Mouse (Mus musculus) limb, embryonic 12.5 days (tissue): ENCODE measurements around the gene Lmf1. TPM values are rescaled to one million over a fixed set of nuclear protein-coding genes. Genes with fewer than 3 reads are reported as not detected.

Experiments used
- ATAC-seq: fragments of 200-750 bp; cut with Nextera tagmentation; 2 replicates; pipeline ENCODE4 v1.8.0; 2017; ENCODE audit warnings: low read depth, moderate TSS enrichment; ENCODE audit not compliant: insufficient number of reproducible peaks, insufficient read depth, low FRiP score, low TSS enrichment
- H3K27ac ChIP-seq: fragments of 300-500 bp; sonication (generic); 2 replicates; pipeline ENCODE4 v1.5.1; 2016; ENCODE audit warnings: mild to moderate bottlenecking, moderate library complexity
- H3K27me3 ChIP-seq: fragments of 300-500 bp; sonication (generic); 2 replicates; pipeline ENCODE4 v1.6.1; 2016; ENCODE audit warnings: mild to moderate bottlenecking, moderate library complexity
- H3K36me3 ChIP-seq: fragments of 300-500 bp; sonication (generic); 2 replicates; pipeline ENCODE4 v1.6.1; 2016; ENCODE audit warnings: mild to moderate bottlenecking, moderate library complexity
- H3K4me1 ChIP-seq: fragments of 300-500 bp; sonication (generic); replicated peaks from 2 replicates; pipeline ENCODE4 v1.6.1; 2016
- H3K4me2 ChIP-seq: fragments of 300-500 bp; sonication (generic); 2 replicates; pipeline ENCODE4 v1.6.1; 2016; ENCODE audit warnings: mild to moderate bottlenecking, moderate library complexity
- H3K4me3 ChIP-seq: fragments of 300-500 bp; sonication (generic); replicated peaks from 2 replicates; pipeline ENCODE4 v1.5.1; 2016; ENCODE audit warnings: mild to moderate bottlenecking
- H3K9ac ChIP-seq: fragments of 300-500 bp; sonication (generic); replicated peaks from 2 replicates; pipeline ENCODE4 v1.6.1; 2016; ENCODE audit warnings: mild to moderate bottlenecking, moderate library complexity
- H3K9me3 ChIP-seq: fragments of 300-500 bp; sonication (generic); 2 replicates; pipeline ENCODE4 v1.6.1; 2016; ENCODE audit warnings: mild to moderate bottlenecking, moderate library complexity
- WGBS: fragments of 180-500 bp; shearing (Covaris S2); methylation state at CpG from one replicate; pipeline ENCODE4 v1.1.7; 2016; 5-methylcytosine and 5-hydroxymethylcytosine counted together
- polyA plus RNA-seq: library from polyadenylated mRNA; unstranded; fragments of >200 nt; fragmentation: Nextera tagmentation; extraction: Ambion mirVana; gene quantifications from 2 replicates; pipeline ENCODE4 v1.2.1, GENCODE M21; 2016

Gene Lmf1
- 27.9 and 28.9 TPM in 2 replicates for polyA plus RNA-seq

DNA sequence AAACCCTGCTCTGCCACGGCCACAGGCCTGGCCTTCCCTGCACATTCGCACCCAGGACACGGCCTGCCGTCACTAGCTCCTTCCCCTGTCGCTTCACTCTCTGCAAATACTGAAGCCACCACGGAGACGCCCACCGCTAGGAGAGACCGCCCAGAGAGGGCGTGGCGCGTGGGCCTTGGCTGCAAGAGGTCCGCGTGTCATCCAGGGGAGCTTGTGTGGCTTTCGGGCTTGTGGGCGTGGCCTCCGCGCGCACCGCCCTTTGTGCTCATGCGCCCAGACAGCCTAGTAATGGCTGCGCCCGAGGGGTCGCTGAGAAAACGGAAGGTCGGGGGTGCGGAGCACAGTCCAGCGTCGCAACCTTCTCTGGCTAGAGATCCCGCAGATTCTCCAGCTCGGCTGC lies at the start of gene Lmf1:
Gene Lmf1, plus strand, starts transcription at position 166 of the 400 bp plus-strand sequence.
- WGBS, result under 1% methylated on average over 31 of the region's 31 CpGs
- H3K9ac ChIP-seq, result peak within 1 kb of the TSS; percentile 74
- ATAC-seq, result peak; percentile 92
- H3K27me3 ChIP-seq, result peaks cover 35% of the 10 kb centered on the region
- peak within 1 kb of the TSS; percentile 88 for H3K4me2 ChIP-seq
- peak within 1 kb of the TSS; percentile 84 for H3K27ac ChIP-seq
- H3K4me3 ChIP-seq, result peak within 1 kb of the TSS; percentile 73
- H3K36me3 ChIP-seq, result no peaks in the 10 kb centered on the region
- H3K4me1 ChIP-seq, result peaks cover 31% of the 10 kb centered on the region
- no peaks in the 10 kb centered on the region for H3K9me3 ChIP-seq

DNA sequence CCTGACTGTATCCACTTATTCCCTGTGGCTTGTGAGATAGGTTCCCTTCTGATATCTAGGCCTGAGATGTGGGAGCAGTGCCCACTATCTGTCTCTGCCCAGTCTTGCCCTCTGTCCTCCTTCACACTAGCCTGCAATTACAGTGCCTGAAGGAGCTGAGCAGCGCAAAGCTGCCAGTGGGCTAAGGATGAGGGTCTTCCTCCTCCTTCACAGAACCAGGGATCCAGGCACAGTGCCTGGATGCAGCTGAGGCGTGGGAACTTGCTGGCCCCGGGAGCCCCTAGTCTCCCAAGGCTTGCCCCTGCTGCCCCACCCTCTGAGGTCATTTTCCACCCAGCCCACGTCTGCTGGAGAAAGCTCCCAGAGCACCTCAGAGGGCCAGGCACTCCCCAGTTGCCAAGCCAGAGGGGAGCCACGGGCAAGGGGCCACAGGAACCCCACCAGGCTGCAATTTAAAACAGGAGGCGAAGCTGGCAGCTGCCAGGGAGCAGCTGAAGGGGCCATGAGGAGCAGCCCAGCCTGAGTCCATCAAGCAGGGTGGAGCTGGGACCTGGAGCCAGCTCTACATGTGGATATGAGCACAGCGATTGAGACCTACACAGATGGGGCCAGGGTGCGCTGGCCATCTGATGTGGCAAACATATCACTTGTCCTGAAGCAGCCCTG lies 48.4 kb upstream of the Lmf1 start:
- 67% methylated on average over 8 of the region's 8 CpGs for WGBS
- H3K9ac ChIP-seq, result no peak overlapping the region
- H3K9me3 ChIP-seq, result no peaks in the 10 kb centered on the region
- H3K4me1 ChIP-seq, result no peaks in the 10 kb centered on the region
- H3K4me2 ChIP-seq, result no peak overlapping the region
- ATAC-seq, result no peak
- H3K36me3 ChIP-seq, result no peaks in the 10 kb centered on the region
- no peak overlapping the region for H3K27ac ChIP-seq
- no peak overlapping the region for H3K4me3 ChIP-seq
- no peaks in the 10 kb centered on the region; the same call in 1 of the 2 replicates for H3K27me3 ChIP-seq

DNA sequence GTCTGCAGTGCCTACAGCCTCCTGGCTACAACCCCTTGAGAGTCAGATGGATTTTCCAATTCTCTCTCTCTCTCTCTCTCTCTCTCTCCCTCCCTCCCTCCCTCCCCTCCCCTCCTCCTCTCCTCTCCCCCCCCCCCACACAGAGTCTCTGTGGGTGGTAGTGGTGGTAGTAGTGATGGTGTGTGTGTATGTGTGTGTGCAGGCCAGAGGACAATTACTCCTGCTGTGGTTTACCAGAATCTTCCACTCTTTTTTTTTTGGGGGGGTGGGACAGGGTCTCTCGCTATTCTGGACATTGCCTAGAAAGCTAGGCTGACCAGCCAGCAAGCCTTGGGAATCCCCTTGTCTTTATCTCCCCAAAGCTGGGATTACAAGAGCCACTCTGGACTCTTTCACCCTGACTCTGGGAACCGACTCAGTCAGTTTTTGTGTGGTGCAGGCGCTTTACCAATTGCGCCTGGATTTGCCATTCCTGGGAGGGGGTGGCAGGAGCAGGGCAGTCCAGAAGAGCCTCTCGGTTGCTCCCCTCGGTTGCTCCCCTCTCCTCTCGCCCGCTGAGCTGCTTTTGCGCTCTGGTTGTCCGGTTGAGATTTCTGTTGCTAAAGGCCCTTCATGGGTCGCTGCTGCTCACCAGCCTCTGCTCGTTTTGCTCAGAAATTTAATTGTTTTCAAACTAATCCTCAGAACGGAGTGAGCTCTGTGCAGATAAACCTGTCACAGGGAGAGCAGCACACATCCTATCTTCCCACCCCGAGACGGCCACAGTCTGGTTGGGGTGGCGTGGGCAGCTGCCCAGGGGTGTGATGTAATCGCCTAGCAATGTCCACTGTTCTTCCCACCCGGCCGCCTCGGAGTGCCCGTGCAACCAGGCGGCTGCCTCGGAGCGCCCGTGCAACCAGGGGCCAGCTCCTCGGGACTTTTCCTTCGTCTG lies 39.7 kb upstream of the Lmf1 start:
- H3K4me1 ChIP-seq, result no peaks in the 10 kb centered on the region; the same call in 1 of the 2 replicates
- no peak for ATAC-seq
- no peak overlapping the region for H3K27ac ChIP-seq
- no peak overlapping the region for H3K9ac ChIP-seq
- 60% methylated on average over 27 of the region's 27 CpGs for WGBS
- H3K4me2 ChIP-seq, result no peak overlapping the region
- no peaks in the 10 kb centered on the region for H3K27me3 ChIP-seq
- no peak overlapping the region for H3K4me3 ChIP-seq
- no peaks in the 10 kb centered on the region for H3K36me3 ChIP-seq
- H3K9me3 ChIP-seq, result no peaks in the 10 kb centered on the region

DNA sequence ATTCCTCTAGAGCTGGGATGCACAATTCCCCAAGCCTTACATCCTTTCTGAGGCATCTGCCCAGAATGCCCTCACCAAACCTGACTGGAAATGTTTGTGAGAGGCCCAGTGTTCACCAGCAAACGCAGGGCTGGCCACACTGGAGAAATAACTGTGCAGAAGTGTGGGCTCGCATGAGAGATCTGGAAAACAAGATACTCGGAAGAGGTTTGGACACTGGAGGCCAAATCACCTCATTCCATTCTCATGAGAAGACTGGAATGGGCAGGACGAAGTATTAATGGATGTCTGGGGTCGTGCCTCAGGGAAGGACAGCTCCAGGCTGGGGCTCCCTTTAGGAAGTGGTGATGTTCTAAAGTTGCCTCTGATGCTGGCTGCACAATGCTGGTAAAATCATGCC lies 38.2 kb upstream of the Lmf1 start:
- no peak for ATAC-seq
- 79% methylated on average over 5 of the region's 5 CpGs for WGBS
- Histone ChIP-seq H3K4me1 (no peaks in the 10 kb centered on the region; the same call in 1 of the 2 replicates), H3K36me3 (no peaks in the 10 kb centered on the region), H3K27me3 (no peaks in the 10 kb centered on the region), H3K4me3 (no peak overlapping the region), H3K9ac (no peak overlapping the region), H3K4me2 (no peak overlapping the region), H3K27ac (no peak overlapping the region), H3K9me3 (no peaks in the 10 kb centered on the region)

DNA sequence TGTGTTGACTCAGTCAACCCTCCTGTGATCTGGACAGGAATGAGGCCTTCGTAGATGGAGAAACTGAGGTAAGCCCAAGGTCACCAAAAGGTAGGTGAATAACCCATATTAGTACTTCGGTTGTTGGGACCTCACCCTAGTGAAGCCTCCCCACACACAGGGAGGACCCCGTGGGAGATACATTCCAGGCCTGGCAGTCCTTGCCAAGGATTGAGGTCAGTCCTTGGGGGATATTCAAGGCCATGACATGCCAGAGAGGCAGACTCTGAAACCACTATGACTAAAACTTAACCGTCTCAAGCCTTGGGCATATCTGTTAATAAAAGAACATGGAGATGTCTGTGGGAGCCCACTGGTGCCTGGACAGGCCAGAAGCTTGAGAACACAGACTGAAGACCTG lies 37.1 kb upstream of the Lmf1 start:
- no peak overlapping the region for H3K27ac ChIP-seq
- H3K4me2 ChIP-seq, result no peak overlapping the region
- no peak overlapping the region for H3K4me3 ChIP-seq
- WGBS, result 91% methylated on average over 4 of the region's 4 CpGs
- H3K9ac ChIP-seq, result no peak overlapping the region
- H3K4me1 ChIP-seq, result peaks cover 1% of the 10 kb centered on the region; the same call in 1 of the 2 replicates
- ATAC-seq, result no peak
- H3K36me3 ChIP-seq, result no peaks in the 10 kb centered on the region
- H3K9me3 ChIP-seq, result no peaks in the 10 kb centered on the region
- no peaks in the 10 kb centered on the region for H3K27me3 ChIP-seq

DNA sequence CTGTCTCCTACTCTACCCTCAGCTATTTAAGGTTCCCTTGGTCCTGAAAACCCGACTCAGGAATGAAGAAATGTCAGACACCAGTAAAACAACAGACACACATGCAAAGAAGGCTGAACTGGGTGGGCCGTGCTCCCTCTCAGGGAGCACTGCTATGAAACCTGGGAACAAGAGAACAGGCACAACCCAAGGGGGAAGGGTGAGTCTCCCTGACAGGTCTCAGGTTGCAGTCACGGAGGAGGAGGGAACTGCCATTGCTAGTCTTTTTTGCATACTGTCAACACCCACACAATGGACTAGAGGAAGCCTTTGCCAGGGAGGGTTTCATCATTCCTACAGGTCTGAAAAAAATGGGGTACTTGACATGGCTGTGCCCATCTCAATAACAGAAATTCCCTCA lies 31.9 kb upstream of the Lmf1 start:
- H3K9me3 ChIP-seq, result no peaks in the 10 kb centered on the region
- no peaks in the 10 kb centered on the region for H3K27me3 ChIP-seq
- WGBS, result 42% methylated on average over 3 of the region's 3 CpGs
- H3K4me3 ChIP-seq, result no peak overlapping the region
- no peak overlapping the region for H3K4me2 ChIP-seq
- H3K36me3 ChIP-seq, result no peaks in the 10 kb centered on the region
- no peak for ATAC-seq
- no peak overlapping the region for H3K9ac ChIP-seq
- H3K4me1 ChIP-seq, result 0 out of 2 replicates have a peak, but pooled peaks cover 4% of the 10 kb centered on the region
- no peak overlapping the region for H3K27ac ChIP-seq

DNA sequence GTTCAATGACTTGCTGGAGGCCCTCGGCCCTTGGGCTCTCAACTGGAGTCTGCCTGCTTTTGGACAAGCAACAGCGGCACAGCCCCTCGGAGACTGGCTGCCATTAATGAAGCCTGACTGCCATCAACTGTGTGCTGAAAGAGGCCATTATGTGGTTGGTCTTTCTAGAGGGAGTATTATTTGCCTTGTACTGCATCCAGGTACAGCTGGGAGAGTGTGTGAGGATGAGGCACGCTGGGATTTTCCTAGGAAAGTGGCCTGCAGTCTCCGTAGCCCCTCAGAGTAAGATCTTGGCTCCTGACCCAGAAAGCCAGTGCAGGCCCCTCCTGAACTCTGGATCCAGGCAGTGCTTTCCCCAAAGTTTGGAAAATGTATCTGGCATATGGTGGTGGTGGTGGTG lies 28.9 kb upstream of the Lmf1 start:
- 78% methylated on average over 5 of the region's 5 CpGs for WGBS
- Histone ChIP-seq H3K9ac (no peak overlapping the region), H3K4me3 (no peak overlapping the region), H3K27ac (no peak overlapping the region), H3K36me3 (no peaks in the 10 kb centered on the region), H3K27me3 (no peaks in the 10 kb centered on the region), H3K9me3 (no peaks in the 10 kb centered on the region), H3K4me1 (peaks cover 10% of the 10 kb centered on the region), H3K4me2 (no peak overlapping the region)
- ATAC-seq, result no peak

DNA sequence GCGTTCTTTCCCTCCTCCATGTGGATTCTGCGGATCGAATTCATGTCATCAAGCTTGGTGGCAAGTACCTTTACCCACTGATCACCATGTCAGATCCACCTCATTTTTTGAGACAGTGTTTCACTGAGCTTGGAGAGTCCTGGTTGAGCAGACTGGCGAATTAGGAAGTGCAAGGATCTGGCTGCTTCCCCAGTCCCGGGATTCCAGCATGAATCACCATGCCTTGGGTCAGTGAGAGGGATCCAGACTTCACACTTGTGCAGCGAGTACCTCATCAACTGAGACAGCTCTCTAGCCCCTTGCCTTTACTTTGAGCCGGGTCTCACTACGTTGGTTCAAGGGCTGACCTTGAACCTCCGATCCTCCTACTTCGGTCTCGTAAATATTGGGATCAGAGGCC lies 27.6 kb upstream of the Lmf1 start:
- Histone ChIP-seq H3K9me3 (no peaks in the 10 kb centered on the region), H3K4me3 (no peak overlapping the region), H3K9ac (no peak overlapping the region), H3K27ac (no peak overlapping the region), H3K27me3 (no peaks in the 10 kb centered on the region), H3K4me2 (no peak overlapping the region), H3K36me3 (no peaks in the 10 kb centered on the region), H3K4me1 (peaks cover 23% of the 10 kb centered on the region)
- ATAC-seq, result no peak
- 85% methylated on average over 11 of the region's 11 CpGs for WGBS

DNA sequence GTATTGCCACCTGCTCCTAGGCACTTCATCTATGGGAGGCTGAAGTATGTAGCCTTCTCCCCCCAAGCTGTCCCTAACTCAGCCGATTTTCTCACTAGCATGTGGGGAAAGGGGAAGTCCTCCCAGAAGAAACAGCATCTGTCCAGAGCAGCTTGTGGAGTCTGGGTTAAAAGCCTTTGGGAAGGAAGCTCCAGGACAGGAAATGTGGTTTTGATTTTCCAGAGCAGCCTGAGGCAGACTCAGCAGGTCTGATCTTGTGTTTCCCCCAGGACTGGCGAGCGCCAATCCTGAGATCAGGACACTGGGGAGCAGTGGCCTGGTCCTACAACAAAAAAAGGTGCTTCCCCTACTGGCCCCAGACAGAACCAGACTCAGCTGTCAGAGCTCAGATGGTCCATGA lies 23.7 kb upstream of the Lmf1 start:
- ATAC-seq, result no peak
- H3K27ac ChIP-seq, result peak overlapping the region; percentile 79
- H3K9me3 ChIP-seq, result no peaks in the 10 kb centered on the region
- no peaks in the 10 kb centered on the region for H3K27me3 ChIP-seq
- peak overlapping the region; percentile 15; the same call in 1 of the 2 replicates for H3K4me2 ChIP-seq
- WGBS, result 6% methylated on average over 3 of the region's 3 CpGs
- H3K9ac ChIP-seq, result no peak overlapping the region
- peaks cover 33% of the 10 kb centered on the region for H3K4me1 ChIP-seq
- H3K4me3 ChIP-seq, result no peak overlapping the region
- no peaks in the 10 kb centered on the region for H3K36me3 ChIP-seq

DNA sequence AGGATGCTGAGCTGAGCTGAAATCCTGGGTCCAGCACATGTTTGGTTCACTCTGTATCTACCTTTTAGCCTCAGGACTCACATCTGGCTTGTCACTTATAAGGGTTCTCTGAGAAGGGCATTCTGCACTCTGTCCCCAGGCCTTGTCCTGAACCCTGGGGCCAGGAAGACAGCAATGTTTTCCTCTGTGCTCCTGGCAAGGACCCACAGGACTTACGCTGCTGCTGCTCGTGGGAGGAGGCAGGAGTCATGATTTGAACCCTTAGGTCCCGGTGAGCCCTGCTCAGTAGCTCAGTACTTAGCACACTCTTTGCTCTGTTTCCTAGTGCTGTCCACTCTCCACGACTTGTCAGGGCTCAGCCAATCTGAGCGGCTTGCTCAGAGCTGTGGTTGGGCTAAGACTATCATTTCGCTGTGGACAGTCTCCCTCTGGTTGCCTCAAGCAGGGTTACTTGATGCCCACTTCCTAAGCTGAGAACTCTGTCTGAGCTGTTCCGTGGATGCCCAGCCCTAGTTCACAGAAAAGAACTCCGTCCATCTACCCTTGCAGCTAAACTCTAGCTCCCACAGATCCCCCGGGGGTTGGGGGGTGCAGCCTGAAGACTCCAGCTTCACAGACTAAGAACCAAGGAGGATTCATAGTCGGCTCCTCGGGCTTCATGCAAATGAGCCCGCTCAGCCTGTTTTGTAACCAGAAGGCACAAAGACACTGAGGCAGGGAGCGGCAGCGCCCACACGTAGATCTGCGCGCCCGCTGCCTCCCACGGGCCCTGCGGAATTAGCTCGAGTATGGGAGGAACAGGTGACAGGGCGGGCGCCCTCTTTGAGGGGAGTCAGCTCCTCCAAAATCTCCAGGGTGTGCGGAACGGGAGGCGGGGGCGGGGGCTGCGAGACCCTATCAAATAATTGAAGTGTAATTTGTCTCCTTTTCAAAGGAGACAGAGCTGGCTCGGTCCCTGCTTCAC lies 22.9 kb upstream of the Lmf1 start:
- H3K9ac ChIP-seq, result peak overlapping the region; percentile 57
- no peaks in the 10 kb centered on the region for H3K27me3 ChIP-seq
- peak; percentile 44; the same call in 1 of the 2 replicates for ATAC-seq
- no peaks in the 10 kb centered on the region for H3K36me3 ChIP-seq
- peak overlapping the region; percentile 67 for H3K4me2 ChIP-seq
- H3K9me3 ChIP-seq, result no peaks in the 10 kb centered on the region
- H3K4me3 ChIP-seq, result peak overlapping the region; percentile 31
- peak overlapping the region; percentile 79 for H3K27ac ChIP-seq
- 5% methylated on average over 29 of the region's 29 CpGs for WGBS
- H3K4me1 ChIP-seq, result peaks cover 38% of the 10 kb centered on the region
